Mouse (Mus musculus) small intestine, adult 2 months (tissue): ENCODE measurements around the gene Ralbp1. TPM values are rescaled to one million over a fixed set of nuclear protein-coding genes. Genes with fewer than 3 reads are reported as not detected.
A peak's percentile ranks its signal among the peaks of the same experiment; 100 is the strongest.

Experiments used
- H3K27ac ChIP-seq: fragments of 200-500 bp; 2 replicates; pipeline ENCODE4 v1.5.1; 2012; ENCODE audit warnings: low read depth, low read length, control low read depth, inconsistent platforms; ENCODE audit not compliant: insufficient read depth
- H3K27me3 ChIP-seq: fragments of 200-500 bp; 2 replicates; pipeline ENCODE4 v1.6.1; 2012; ENCODE audit warnings: mild to moderate bottlenecking, moderate library complexity, low read length, inconsistent platforms; ENCODE audit not compliant: control insufficient read depth, insufficient read depth
- H3K36me3 ChIP-seq: fragments of 200-500 bp; 2 replicates; pipeline ENCODE4 v1.6.1; 2012; ENCODE audit warnings: mild to moderate bottlenecking, low read length, control low read depth, inconsistent platforms; ENCODE audit not compliant: control insufficient read depth, insufficient read depth
- H3K4me1 ChIP-seq: fragments of 200-500 bp; 2 replicates; pipeline ENCODE4 v1.6.1; 2012; ENCODE audit warnings: low read length, inconsistent platforms, mixed read lengths; ENCODE audit not compliant: control insufficient read depth, insufficient read depth, insufficient read length
- H3K4me3 ChIP-seq: fragments of 200-500 bp; 2 replicates; pipeline ENCODE4 v1.5.1; 2012; ENCODE audit warnings: low read depth, mild to moderate bottlenecking, control low read depth, inconsistent platforms, low read length, moderate library complexity
- CTCF ChIP-seq: fragments of 200-500 bp; IDR thresholded peaks from 2 replicates; pipeline ENCODE4 v1.5.1; 2012; ENCODE audit warnings: low read depth, mild to moderate bottlenecking, control low read depth, inconsistent platforms, low read length, moderate library complexity, mixed read lengths; ENCODE audit not compliant: insufficient replicate concordance, insufficient read length; ENCODE audit errors: extremely low read depth
- POLR2A ChIP-seq: fragments of 200-500 bp; IDR thresholded peaks from 2 replicates; pipeline ENCODE4 v1.6.1; 2012; ENCODE audit warnings: low read depth, mild to moderate bottlenecking, control low read depth, inconsistent platforms, low read length, moderate library complexity
- WGBS: fragments of 180-500 bp; shearing (Covaris S2); methylation state at CpG from one replicate; pipeline ENCODE4 v1.1.7; 2018; 5-methylcytosine and 5-hydroxymethylcytosine counted together
- polyA plus RNA-seq: library from polyadenylated mRNA; depleted of rRNA; stranded (reverse); fragments of >200 nt; gene quantifications from 2 replicates; pipeline ENCODE4 v1.2.3, GENCODE M21; 2012

The Ralbp1 gene
- polyA plus RNA-seq, 1 experiment, result 34.1 TPM

- TF ChIP-seq POLR2A (no peak), CTCF (no peak)
- Histone ChIP-seq H3K4me1 (peaks cover 5% of the 10 kb centered on the region; the same call in 1 of the 2 replicates), H3K27me3 (no peaks in the 10 kb centered on the region), H3K36me3 (no peaks in the 10 kb centered on the region), H3K4me3 (peak overlapping the region; percentile 43), H3K27ac (0 out of 2 replicates have a peak overlapping the region, but pooled peaks have one; percentile 15)
- 57% methylated on average over 11 of the region's 11 CpGs for WGBS
Measured at GRCm38 (mm10) chr17:65906895-65907401, 21.4 kb upstream of the Ralbp1 start.

GRCm38 (mm10) chr17:65906313-65906894, 20.8 kb upstream of the Ralbp1 start:
- H3K27ac ChIP-seq, result 0 out of 2 replicates have a peak overlapping the region, but pooled peaks have one; percentile 15

DNA sequence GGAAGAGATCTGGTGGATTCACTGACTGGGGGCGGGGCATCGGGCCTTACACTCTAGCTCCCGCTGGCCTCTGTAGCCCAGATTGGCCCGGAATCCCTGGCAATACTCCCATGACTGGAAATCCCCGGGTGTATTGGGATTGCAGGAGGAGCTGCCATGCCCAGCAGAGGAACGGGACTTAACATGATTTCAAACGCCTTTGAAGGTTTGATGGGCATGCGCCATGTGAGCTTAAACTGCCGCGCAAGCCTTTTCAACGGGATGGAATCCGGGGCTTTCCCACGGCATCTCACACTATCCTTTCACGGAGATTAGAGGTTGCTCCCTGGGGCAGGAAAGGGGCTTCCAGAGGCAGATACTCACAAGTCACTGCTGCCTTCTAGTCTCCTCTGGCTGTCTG, 19.6 kb upstream of the Ralbp1 start:
- H3K4me3 ChIP-seq, result no peak overlapping the region
- H3K4me1 ChIP-seq, result peaks cover 5% of the 10 kb centered on the region; the same call in 1 of the 2 replicates
- TF ChIP-seq CTCF (no peak), POLR2A (no peak)
- H3K27ac ChIP-seq, result no peak overlapping the region
- no peaks in the 10 kb centered on the region for H3K27me3 ChIP-seq
- no peaks in the 10 kb centered on the region for H3K36me3 ChIP-seq
- 89% methylated on average over 14 of the region's 14 CpGs for WGBS

More at GRCm38 (mm10) chr17:65906313-65906894, 20.8 kb upstream of the Ralbp1 start:
- Histone ChIP-seq H3K4me3 (peak overlapping the region; percentile 7; the same call in 1 of the 2 replicates), H3K4me1 (peaks cover 5% of the 10 kb centered on the region; the same call in 1 of the 2 replicates), H3K36me3 (no peaks in the 10 kb centered on the region), H3K27me3 (no peaks in the 10 kb centered on the region)
- 14% methylated on average over 12 of the region's 12 CpGs for WGBS
- TF ChIP-seq CTCF, result no peak
- no peak for TF ChIP-seq POLR2A

GRCm38 (mm10) chr17:65903826-65904225, 18.2 kb upstream of the Ralbp1 start:
- no peak for TF ChIP-seq POLR2A
- no peak for TF ChIP-seq CTCF
- H3K4me1 ChIP-seq, result peaks cover 5% of the 10 kb centered on the region; the same call in 1 of the 2 replicates
- no peaks in the 10 kb centered on the region for H3K27me3 ChIP-seq
- H3K4me3 ChIP-seq, result no peak overlapping the region
- 92% methylated on average over 8 of the region's 8 CpGs for WGBS
- H3K27ac ChIP-seq, result no peak overlapping the region
- H3K36me3 ChIP-seq, result no peaks in the 10 kb centered on the region

GRCm38 (mm10) chr17:65903011-65903410, 17.4 kb upstream of the Ralbp1 start:
- 98% methylated on average over 1 of the region's 1 CpGs for WGBS
- no peaks in the 10 kb centered on the region for H3K36me3 ChIP-seq
- TF ChIP-seq POLR2A (no peak), CTCF (no peak)
- no peaks in the 10 kb centered on the region for H3K27me3 ChIP-seq
- no peak overlapping the region for H3K27ac ChIP-seq
- peaks cover 5% of the 10 kb centered on the region; the same call in 1 of the 2 replicates for H3K4me1 ChIP-seq
- H3K4me3 ChIP-seq, result no peak overlapping the region

- peaks cover 5% of the 10 kb centered on the region; the same call in 1 of the 2 replicates for H3K4me1 ChIP-seq
- no peaks in the 10 kb centered on the region for H3K36me3 ChIP-seq
- no peaks in the 10 kb centered on the region for H3K27me3 ChIP-seq
- 84% methylated on average over 6 of the region's 6 CpGs for WGBS
- H3K27ac ChIP-seq, result no peak overlapping the region
- H3K4me3 ChIP-seq, result no peak overlapping the region
- TF ChIP-seq CTCF (no peak), POLR2A (no peak)
Measured at GRCm38 (mm10) chr17:65902281-65902680, 16.7 kb upstream of the Ralbp1 start.

- no peak overlapping the region for H3K27ac ChIP-seq
- H3K4me1 ChIP-seq, result no peaks in the 10 kb centered on the region
- H3K36me3 ChIP-seq, result no peaks in the 10 kb centered on the region
- H3K27me3 ChIP-seq, result no peaks in the 10 kb centered on the region
- 62% methylated on average over 3 of the region's 3 CpGs for WGBS
- TF ChIP-seq POLR2A, result no peak
- no peak for TF ChIP-seq CTCF
- H3K4me3 ChIP-seq, result no peak overlapping the region
Measured at GRCm38 (mm10) chr17:65896016-65896415, 10.4 kb upstream of the Ralbp1 start.
